In genomic region chr2:71545882-71546639, GRCm38 (mm10) we compare ENCODE assay signal across 8 mouse cellular contexts. TPM values are rescaled to one million over a fixed set of nuclear protein-coding genes. Genes with fewer than 3 reads are reported as not detected.
DNase-seq lines count a peak whose midpoint lies in the region; ATAC-seq and TF ChIP-seq lines count a peak whose summit lies in the region.

No protein-coding gene starts in this region.

- peak overlapping the region; percentile 81 for H3K4me2 ChIP-seq in heart, embryonic 14.5 days (ENCODE audit: low read length)
- H3K4me2 ChIP-seq in limb, embryonic 13.5 days (replicated peaks): peak overlapping the region; percentile 97
- peak overlapping the region; percentile 92 for H3K4me2 ChIP-seq in neural tube, embryonic 13.5 days

- TF ChIP-seq CTCF in thymus, adult 2 months (IDR thresholded peaks at IDR 0.05; ENCODE audit: borderline replicate concordance, control insufficient read depth, extremely low read depth, insufficient read depth, low read length, poor library complexity): no peak

- no peak overlapping the region for H3K27ac ChIP-seq in thymus, adult 2 months (ENCODE audit: control insufficient read depth, insufficient read depth, low read length)
- H3K27ac ChIP-seq in heart, embryonic 14.5 days (replicated peaks in 1 of 2; ENCODE audit: control insufficient read depth in 1 of 2, insufficient read depth in 1 of 2, low read depth in 2 of 2, low read length in 2 of 2): no peak overlapping the region
- peak overlapping the region; percentile 4; the same call in 1 of the 2 replicates for H3K27ac ChIP-seq in limb, embryonic 13.5 days
- no peak overlapping the region for H3K27ac ChIP-seq in neural tube, embryonic 13.5 days (replicated peaks)

- peaks cover 18% of the 10 kb centered on the region for H3K4me1 ChIP-seq in thymus, adult 2 months (replicated peaks; ENCODE audit: control insufficient read depth, insufficient read depth, low read length)
- H3K4me1 ChIP-seq in heart, embryonic 14.5 days (ENCODE audit: control insufficient read depth in 2 of 2, insufficient read depth in 2 of 2, low read length in 2 of 2): peaks cover 7 to 25% of the 10 kb centered on the region in 2 experiments
- H3K4me1 ChIP-seq in limb, embryonic 13.5 days: peaks cover 45% of the 10 kb centered on the region
- peaks cover 35% of the 10 kb centered on the region for H3K4me1 ChIP-seq in neural tube, embryonic 13.5 days (replicated peaks)

- no peaks in the 10 kb centered on the region for H3K36me3 ChIP-seq in thymus, adult 2 months (ENCODE audit: control insufficient read depth, insufficient read depth, low read length)
- H3K36me3 ChIP-seq in heart, embryonic 14.5 days (ENCODE audit: control insufficient read depth, insufficient read depth, low read length): no peaks in the 10 kb centered on the region
- no peaks in the 10 kb centered on the region for H3K36me3 ChIP-seq in limb, embryonic 13.5 days
- H3K36me3 ChIP-seq in neural tube, embryonic 13.5 days: no peaks in the 10 kb centered on the region

- H3K27me3 ChIP-seq in thymus, adult 2 months (ENCODE audit: control insufficient read depth, insufficient read depth, low read length): peaks cover 56% of the 10 kb centered on the region
- H3K27me3 ChIP-seq in heart, embryonic 14.5 days (ENCODE audit: control insufficient read depth, insufficient read depth, low read length): peaks cover 93% of the 10 kb centered on the region
- peaks cover 87% of the 10 kb centered on the region for H3K27me3 ChIP-seq in limb, embryonic 13.5 days
- peaks cover 91% of the 10 kb centered on the region for H3K27me3 ChIP-seq in neural tube, embryonic 13.5 days

- H3K9me3 ChIP-seq in heart, embryonic 14.5 days (ENCODE audit: control insufficient read depth, low read length): no peaks in the 10 kb centered on the region
- H3K9me3 ChIP-seq in limb, embryonic 13.5 days: no peaks in the 10 kb centered on the region
- no peaks in the 10 kb centered on the region for H3K9me3 ChIP-seq in neural tube, embryonic 13.5 days

- 0 out of 2 replicates have a peak overlapping the region, but pooled peaks have one; percentile 12 for H3K9ac ChIP-seq in heart, embryonic 14.5 days (ENCODE audit: low read length)
- peak overlapping the region; percentile 62 for H3K9ac ChIP-seq in limb, embryonic 13.5 days
- peak overlapping the region; percentile 60; the same call in 1 of the 2 replicates for H3K9ac ChIP-seq in neural tube, embryonic 13.5 days

- no peak for TF ChIP-seq POLR2A in thymus, adult 2 months (IDR thresholded peaks at IDR 0.05; ENCODE audit: control insufficient read depth, extremely low read depth, insufficient read depth, low read length, poor library complexity)

- peak overlapping the region; percentile 26 for H3K4me3 ChIP-seq in thymus, adult 2 months (ENCODE audit: control insufficient read depth, insufficient read depth, low read length)
- peak overlapping the region; percentile 43 to 46 for H3K4me3 ChIP-seq in heart, embryonic 14.5 days (ENCODE audit: control insufficient read depth in 1 of 2, insufficient read depth in 1 of 2, low read depth in 1 of 2, low read length in 2 of 2)
- peak overlapping the region; percentile 55 for H3K4me3 ChIP-seq in limb, embryonic 13.5 days
- peak overlapping the region; percentile 46 for H3K4me3 ChIP-seq in neural tube, embryonic 13.5 days

- ATAC-seq in heart, embryonic 14.5 days (ENCODE audit: insufficient number of reproducible peaks, insufficient read depth, low FRiP score, low read depth): no peak
- ATAC-seq in limb, embryonic 13.5 days (ENCODE audit: low FRiP score, low read depth): peak; percentile 37
- peak; percentile 64 for ATAC-seq in neural tube, embryonic 13.5 days (ENCODE audit: low read depth)

- DNase-seq in adrenal gland, adult 2 months: peak; percentile 43
- no peak for DNase-seq in adrenal gland, adult 8-10 months
- DNase-seq in thymus, adult 2 months: peak; percentile 25
- DNase-seq in thymus, postnatal 25 days: no peak
- no peak for DNase-seq in c-Kit-positive CD71-positive TER-119-positive erythroid progenitor cells, embryonic 14.5 days (ENCODE audit: low spot score)

- 3% methylated on average over 57 of the region's 59 CpGs for WGBS in thymus, adult 2 months
- 1% methylated on average over 59 of the region's 59 CpGs for WGBS in heart, embryonic 14.5 days
- WGBS in limb, embryonic 13.5 days: under 1% methylated on average over 59 of the region's 59 CpGs
- under 1% methylated on average over 56 of the region's 59 CpGs for WGBS in neural tube, embryonic 13.5 days

RNA-seq across cellular contexts. Expression of gene Dlx2, which starts 0.5 kb away (rescaled TPM):
- under 1 TPM; 0.26 to 0.28 TPM for total RNA-seq in adrenal gland, adult 2 months (2021)
- polyA plus RNA-seq in adrenal gland, adult 2 months (2012; rRNA removed): 0.54 and 0.80 TPM in 2 replicates
- total RNA-seq in adrenal gland, adult 8-10 months (2022): under 1 TPM; 0.17 to 0.38 (median 0.19) TPM
- 0.12 and 0.17 TPM in 2 replicates for polyA plus RNA-seq in thymus, adult 2 months (2012; rRNA removed)
- polyA plus RNA-seq in heart, embryonic 14.5 days (2014; fragmentation: Nextera tagmentation; extraction: Ambion mirVana): 0.08 and 0.39 TPM in 2 replicates
- 3.7 and 4.4 TPM in 2 replicates for polyA plus RNA-seq in limb, embryonic 13.5 days (2015; fragmentation: Nextera tagmentation; extraction: Ambion mirVana)
- polyA plus RNA-seq in neural tube, embryonic 13.5 days (2015; fragmentation: Nextera tagmentation; extraction: Ambion mirVana): 0.22 and 0.73 TPM in 2 replicates

RNA-seq across cellular contexts. Expression of gene Dlx1, which starts 18.1 kb away (rescaled TPM):
- under 1 TPM; 0.14 to 0.31 TPM for total RNA-seq in adrenal gland, adult 2 months (2021)
- polyA plus RNA-seq in adrenal gland, adult 2 months (2012; rRNA removed): 0.26 and 1.2 TPM in 2 replicates
- total RNA-seq in adrenal gland, adult 8-10 months (2022): under 1 TPM; 0.24 to 0.61 (median 0.42) TPM
- polyA plus RNA-seq in thymus, adult 2 months (2012; rRNA removed): 0.78 and 0.99 TPM in 2 replicates
- polyA plus RNA-seq in heart, embryonic 14.5 days (2014; fragmentation: Nextera tagmentation; extraction: Ambion mirVana): not detected in 2 replicates
- 5.3 and 6.0 TPM in 2 replicates for polyA plus RNA-seq in limb, embryonic 13.5 days (2015; fragmentation: Nextera tagmentation; extraction: Ambion mirVana)
- 0.77 and 1.3 TPM in 2 replicates for polyA plus RNA-seq in neural tube, embryonic 13.5 days (2015; fragmentation: Nextera tagmentation; extraction: Ambion mirVana)

Comparison
In these comparisons a context has a peak if more than half of its experiments do, and no peak if none do; other contexts are left out.
1. DNase-seq: peak in adrenal gland, adult 2 months (single experiment) and thymus, adult 2 months (single experiment); none in adrenal gland, adult 8-10 months (single experiment), thymus, postnatal 25 days (single experiment) and c-Kit-positive CD71-positive TER-119-positive erythroid progenitor cells, embryonic 14.5 days (single experiment).
2. H3K9ac ChIP-seq: peak in every context shown above with its lines; median percentile 62 in limb, embryonic 13.5 days; 60 in neural tube, embryonic 13.5 days; 12 in heart, embryonic 14.5 days.
3. Peak in every context shown above with its lines, with median percentiles within 50 percentile points of each other: H3K4me3 ChIP-seq and H3K4me2 ChIP-seq.